ENCODE assay signal across 8 mouse cellular contexts in the genomic region with DNA sequence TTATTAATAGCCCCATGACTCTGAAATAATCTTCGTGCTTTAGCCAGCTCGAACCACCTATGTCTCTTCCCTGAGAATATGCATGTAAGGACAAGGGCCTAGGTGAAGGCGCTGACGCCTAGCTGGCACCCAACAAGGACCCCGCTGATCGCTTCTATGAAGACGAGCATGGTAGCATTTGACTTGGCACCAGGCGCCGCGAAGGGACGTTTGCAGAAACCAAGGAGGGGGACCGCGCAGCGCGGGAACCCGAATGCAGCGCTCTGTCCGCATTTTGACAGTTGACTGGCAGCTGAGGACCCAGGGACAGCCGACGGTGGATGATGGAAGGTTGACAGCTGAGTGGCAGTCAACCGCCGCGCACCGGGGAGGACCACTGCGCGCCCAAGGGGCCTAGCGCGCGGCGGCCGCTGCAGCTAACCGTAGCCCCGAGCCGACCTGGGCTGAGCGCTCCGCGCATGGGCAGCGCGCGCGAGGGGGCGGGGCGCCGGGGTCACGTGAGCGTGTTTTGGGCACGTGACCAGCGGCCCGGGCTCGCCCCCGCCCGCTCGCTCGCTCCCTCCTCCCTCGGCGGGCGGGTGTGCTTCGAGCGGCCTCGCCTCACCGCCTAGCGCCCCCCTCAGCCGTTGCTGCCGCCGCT. TPM values are rescaled to one million over a fixed set of nuclear protein-coding genes. Genes with fewer than 3 reads are reported as not detected.
DNase-seq lines count a peak whose midpoint lies in the region; ATAC-seq lines count a peak whose summit lies in the region.

A gene (plus strand): TSS at position 561 of the 640 bp plus-strand sequence.

- H3K9me3 ChIP-seq in heart, embryonic 13.5 days: no peaks in the 10 kb centered on the region
- H3K9me3 ChIP-seq in liver, embryonic 12.5 days (replicated peaks): no peaks in the 10 kb centered on the region
- no peaks in the 10 kb centered on the region for H3K9me3 ChIP-seq in stomach, embryonic 15.5 days

- no peaks in the 10 kb centered on the region for H3K27me3 ChIP-seq in heart, embryonic 13.5 days (replicated peaks)
- no peaks in the 10 kb centered on the region for H3K27me3 ChIP-seq in liver, embryonic 12.5 days (replicated peaks)
- H3K27me3 ChIP-seq in stomach, embryonic 15.5 days (replicated peaks): no peaks in the 10 kb centered on the region

- H3K36me3 ChIP-seq in heart, embryonic 13.5 days: no peaks in the 10 kb centered on the region
- H3K36me3 ChIP-seq in liver, embryonic 12.5 days: peaks cover 3% of the 10 kb centered on the region; the same call in 1 of the 2 replicates
- no peaks in the 10 kb centered on the region for H3K36me3 ChIP-seq in stomach, embryonic 15.5 days

- peaks cover 44% of the 10 kb centered on the region for H3K4me1 ChIP-seq in heart, embryonic 13.5 days
- H3K4me1 ChIP-seq in liver, embryonic 12.5 days: peaks cover 66% of the 10 kb centered on the region
- peaks cover 22% of the 10 kb centered on the region for H3K4me1 ChIP-seq in stomach, embryonic 15.5 days

- H3K4me2 ChIP-seq in heart, embryonic 13.5 days: peak within 1 kb of the TSS; percentile 92
- H3K4me2 ChIP-seq in liver, embryonic 12.5 days: peak within 1 kb of the TSS; percentile 91
- H3K4me2 ChIP-seq in stomach, embryonic 15.5 days: peak within 1 kb of the TSS; percentile 81

- peak within 1 kb of the TSS; percentile 92 for H3K27ac ChIP-seq in heart, embryonic 13.5 days (replicated peaks)
- H3K27ac ChIP-seq in liver, embryonic 12.5 days: peak within 1 kb of the TSS; percentile 94
- peak within 1 kb of the TSS; percentile 87 for H3K27ac ChIP-seq in stomach, embryonic 15.5 days

- 1% methylated on average over 47 of the region's 65 CpGs for WGBS in heart, embryonic 13.5 days
- 1% methylated on average over 53 of the region's 65 CpGs for WGBS in liver, embryonic 12.5 days (ENCODE audit: insufficient replicate concordance)
- 1% methylated on average over 42 of the region's 65 CpGs for WGBS in stomach, embryonic 15.5 days

- peak; percentile 69 for ATAC-seq in erythroid progenitor cell, adult 5-6 weeks (replicated peaks; ENCODE audit: low FRiP score, poor library complexity, severe bottlenecking)
- peak; percentile 88 for ATAC-seq in heart, embryonic 13.5 days (ENCODE audit: extremely low read depth, insufficient number of reproducible peaks, low FRiP score, low TSS enrichment)
- peak; percentile 88 for ATAC-seq in liver, embryonic 12.5 days
- ATAC-seq in stomach, embryonic 15.5 days (ENCODE audit: insufficient read depth, low FRiP score, low read depth): peak; percentile 91

- H3K4me3 ChIP-seq in heart, embryonic 13.5 days: peak within 1 kb of the TSS; percentile 92
- peak within 1 kb of the TSS; percentile 91 for H3K4me3 ChIP-seq in liver, embryonic 12.5 days
- H3K4me3 ChIP-seq in stomach, embryonic 15.5 days (replicated peaks): peak within 1 kb of the TSS; percentile 97

- H3K9ac ChIP-seq in heart, embryonic 13.5 days: peak within 1 kb of the TSS; percentile 100
- peak within 1 kb of the TSS; percentile 99 for H3K9ac ChIP-seq in liver, embryonic 12.5 days
- peak within 1 kb of the TSS; percentile 96 for H3K9ac ChIP-seq in stomach, embryonic 15.5 days

- DNase-seq in CD4-positive helper T cell, adult 2 months (ENCODE audit: low read depth, low spot score): peak; percentile 96
- DNase-seq in brain, embryonic 18.5 days (ENCODE audit: low read depth, low spot score): peak; percentile 78
- peak; percentile 98 for DNase-seq in kidney, postnatal 10 days
- DNase-seq in natural killer cell, adult 2 months (ENCODE audit: low spot score in 2 of 2): peak; percentile 90 to 93

RNA-seq across cellular contexts. Expression of the gene that starts here (rescaled TPM):
- 69.2 and 99.5 TPM in 2 replicates for total RNA-seq in erythroid progenitor cell, adult 5-6 weeks (2015; ENCODE audit: low replicate concordance)
- total RNA-seq in erythroid progenitor cell, adult 5-6 weeks (2017; ENCODE audit: low replicate concordance): 73.7 and 92.4 TPM in 2 replicates
- 6.5 and 6.9 TPM in 2 replicates for polyA plus RNA-seq in heart, embryonic 13.5 days (2015; fragmentation: Nextera tagmentation; extraction: Ambion mirVana)
- polyA plus RNA-seq in liver, embryonic 12.5 days (2016; fragmentation: Nextera tagmentation; extraction: Ambion mirVana): 19.3 and 23.7 TPM in 2 replicates
- polyA plus RNA-seq in stomach, embryonic 15.5 days (2015; fragmentation: Nextera tagmentation; extraction: Ambion mirVana): 31.5 and 34.2 TPM in 2 replicates

Comparison
In these comparisons a context has a peak if more than half of its experiments do, and no peak if none do; other contexts are left out.
1. Peak in every context shown above with its lines: DNase-seq, ATAC-seq, H3K4me3 ChIP-seq and H3K27ac ChIP-seq.